Mouse (Mus musculus) hindlimb bud, embryonic 11.5 days (tissue): ENCODE measurements around the gene Dusp9.
A peak's percentile ranks its signal among the peaks of the same experiment; 100 is the strongest.

ENCODE experiments used
- DNase-seq: peaks from one replicate; pipeline ENCODE4 v3.0.0-alpha.2; 2012; ENCODE audit warnings: low read depth, low spot score; ENCODE audit errors: extremely low spot score

Gene Dusp9

DNA sequence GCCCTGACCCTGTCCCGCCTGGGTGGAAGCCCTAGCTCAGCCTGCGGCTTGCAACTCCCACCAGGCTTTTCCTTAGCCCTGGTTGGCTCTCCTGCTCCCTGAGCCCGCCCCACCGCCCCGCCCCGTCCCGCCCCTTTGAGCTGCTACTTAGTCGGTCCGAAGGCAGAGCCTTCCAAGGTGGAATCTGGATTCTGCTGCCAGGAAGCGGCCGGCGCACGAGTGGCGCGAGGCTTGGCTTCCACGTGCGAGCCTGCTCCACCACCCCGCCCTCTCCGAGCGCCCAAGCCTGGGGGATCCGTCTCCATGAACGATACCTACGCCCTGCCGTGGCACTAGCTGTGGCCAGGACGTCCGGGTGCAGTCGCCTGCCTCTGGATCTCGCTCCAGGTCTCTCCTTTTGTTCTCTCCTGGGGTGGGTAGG lies at the start of gene Dusp9:
Gene Dusp9, plus strand, starts transcription at position 165 of the 421 bp plus-strand sequence.
- DNase-seq, result no peak

DNA sequence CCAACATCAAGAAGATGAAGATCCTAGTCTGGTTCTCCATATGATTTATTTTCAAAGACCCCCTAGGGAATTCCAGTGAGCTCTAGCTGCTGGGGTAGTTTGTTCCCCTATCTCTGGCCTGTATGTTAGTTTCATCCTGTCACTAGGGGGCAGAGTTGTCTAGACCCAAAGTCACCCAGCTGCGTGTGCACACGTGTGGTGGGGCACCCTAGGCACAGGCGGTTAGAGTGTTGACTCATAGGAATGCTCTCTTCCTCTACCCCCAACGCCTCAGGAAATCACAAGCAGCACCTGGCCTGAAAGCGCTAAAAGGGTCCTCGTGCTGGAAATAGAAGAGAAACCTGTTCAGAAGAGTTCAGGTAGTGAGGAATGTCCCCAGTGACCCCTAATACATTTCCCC lies 46.0 kb upstream of the Dusp9 start:
- no peak for DNase-seq

DNA sequence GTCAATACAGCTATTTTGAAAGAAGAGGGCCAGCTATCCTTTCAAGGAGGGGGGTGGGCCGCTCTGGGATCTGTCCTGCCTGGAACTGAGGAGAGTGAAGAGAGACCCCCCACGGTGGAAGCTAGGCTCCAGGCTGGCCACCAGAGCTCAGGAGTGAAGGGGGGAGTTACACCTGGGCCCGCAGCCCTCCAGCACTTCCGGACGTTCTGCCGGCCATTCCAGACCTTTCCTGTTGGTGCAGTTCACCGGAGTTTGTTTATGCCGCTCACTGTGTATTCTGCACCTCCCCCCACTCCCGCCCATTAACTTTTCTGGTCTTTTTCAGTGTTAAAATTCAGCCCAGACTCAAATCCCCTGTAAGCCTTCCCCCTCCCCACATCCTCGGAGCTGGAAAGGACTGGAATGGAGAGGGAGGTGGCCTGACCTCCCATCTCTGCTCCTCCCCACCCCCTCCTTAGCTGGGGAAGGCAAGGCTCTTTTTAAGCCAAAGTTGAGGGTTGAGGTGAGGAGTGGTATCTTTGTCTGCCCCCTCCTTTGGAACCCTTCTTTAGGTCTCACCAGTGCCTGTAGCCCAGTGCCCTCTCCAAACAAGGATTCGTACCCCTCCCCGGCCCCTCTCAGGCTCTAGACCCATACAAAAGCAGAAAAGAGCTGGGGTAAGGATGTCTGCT lies 44.6 kb upstream of the Dusp9 start:
- DNase-seq, result no peak

DNA sequence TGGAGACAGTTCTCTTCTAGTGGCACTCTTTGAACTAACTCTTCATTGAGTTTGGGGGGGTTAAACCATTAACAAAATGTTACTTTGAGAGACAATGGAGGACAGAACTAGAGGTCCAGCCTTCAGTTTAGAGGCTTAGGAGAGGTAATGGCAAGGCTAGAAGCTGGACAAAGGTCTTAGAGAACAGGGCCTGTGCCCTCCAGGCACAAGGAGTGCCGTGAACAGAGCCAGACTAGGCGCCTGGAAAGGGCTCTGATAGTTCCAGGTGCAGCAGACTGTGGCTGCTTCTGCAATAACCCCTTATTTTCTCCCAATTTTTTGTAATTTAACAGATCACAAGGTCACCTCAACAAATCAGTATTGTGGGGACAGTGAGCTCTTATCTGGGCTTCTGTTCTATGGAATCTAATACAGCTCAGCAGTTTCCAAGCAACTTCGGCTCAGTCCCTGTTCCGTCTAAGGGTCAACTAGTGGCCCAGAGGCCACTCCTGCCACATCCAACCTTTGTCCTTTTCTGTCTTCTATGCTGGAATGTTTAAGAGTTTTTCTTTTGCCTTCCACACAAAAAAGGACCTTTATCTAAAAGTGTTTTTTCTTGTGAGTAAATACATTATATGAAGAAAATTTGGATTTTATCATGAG lies 43.8 kb upstream of the Dusp9 start:
- no peak for DNase-seq

DNA sequence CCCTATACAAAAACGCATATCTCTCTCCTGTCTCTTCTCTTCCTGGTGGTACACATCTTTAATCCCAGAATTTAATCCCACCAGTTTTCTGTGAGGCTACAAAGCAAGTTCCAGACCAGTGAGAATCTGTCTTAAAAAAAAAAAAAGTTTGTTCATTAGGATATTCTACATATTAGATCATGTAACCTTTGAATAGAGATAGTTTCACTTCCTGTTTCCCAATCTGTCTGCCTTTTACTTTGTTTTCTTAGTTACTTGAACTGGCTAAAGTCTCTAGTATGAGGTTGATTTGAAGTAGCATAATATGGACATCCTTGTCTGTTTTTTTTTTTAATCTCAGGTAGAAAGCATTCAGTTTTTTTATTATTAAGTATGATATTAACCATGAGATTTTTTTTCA lies 37.8 kb upstream of the Dusp9 start:
- DNase-seq, result no peak

DNA sequence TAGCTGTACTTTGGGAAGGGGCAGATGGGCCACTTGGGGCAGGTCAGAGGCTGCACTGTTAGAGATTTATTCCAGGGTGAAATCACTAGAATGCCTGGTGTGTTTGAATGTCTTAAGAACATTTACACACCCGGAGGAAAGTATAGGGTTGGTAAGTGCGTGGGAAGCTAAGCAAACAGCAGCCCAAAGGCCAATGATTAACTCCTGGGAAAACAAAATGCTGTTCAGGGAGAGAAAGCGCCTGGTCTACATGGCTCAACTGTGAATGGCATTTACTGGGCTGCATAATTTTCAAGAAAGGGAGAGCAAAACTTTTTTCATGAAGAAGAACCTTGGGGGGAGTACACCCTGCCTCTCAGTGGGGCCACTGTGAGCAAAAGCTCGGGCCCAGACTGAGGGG lies 25.6 kb upstream of the Dusp9 start:
- DNase-seq, result no peak

DNA sequence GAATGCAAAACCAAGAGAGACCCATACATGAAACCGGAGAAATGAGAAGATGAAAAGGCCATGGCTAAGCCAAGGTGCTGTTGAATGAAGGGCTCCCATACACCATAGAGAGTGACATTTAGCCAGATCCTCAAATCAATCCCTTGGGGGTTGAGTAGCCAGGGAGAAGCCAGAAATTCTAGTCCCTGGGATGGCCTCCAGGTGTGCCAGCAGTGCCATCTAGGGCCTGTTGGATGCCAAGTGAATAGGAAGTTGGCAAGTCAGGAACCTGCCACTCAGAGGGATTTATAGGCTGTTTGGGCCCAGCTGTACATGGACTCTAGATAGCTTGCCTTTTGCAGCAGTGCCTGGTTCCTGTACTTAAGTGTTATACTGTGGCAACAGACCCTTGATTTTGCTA lies 23.3 kb upstream of the Dusp9 start:
- DNase-seq, result no peak

DNA sequence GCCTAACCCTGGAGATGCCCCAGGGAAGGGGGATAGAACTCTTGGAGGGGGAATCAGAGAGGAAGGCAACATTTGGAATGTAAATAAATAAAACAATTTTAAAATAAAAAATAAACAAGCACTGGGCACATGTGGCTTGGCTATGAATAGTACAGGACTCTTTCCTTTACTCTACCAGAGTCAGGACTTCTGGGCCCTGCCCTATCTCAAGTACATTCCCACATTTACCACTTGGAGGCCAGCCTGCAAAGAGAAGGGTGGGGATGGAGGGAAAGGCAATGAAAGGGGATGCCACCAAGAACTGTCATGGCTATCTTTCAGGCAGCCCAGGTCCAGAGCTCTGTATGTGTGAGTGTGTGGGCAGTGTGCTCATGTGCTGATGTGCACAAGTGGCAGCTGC lies 19.8 kb upstream of the Dusp9 start:
- DNase-seq, result no peak

DNA sequence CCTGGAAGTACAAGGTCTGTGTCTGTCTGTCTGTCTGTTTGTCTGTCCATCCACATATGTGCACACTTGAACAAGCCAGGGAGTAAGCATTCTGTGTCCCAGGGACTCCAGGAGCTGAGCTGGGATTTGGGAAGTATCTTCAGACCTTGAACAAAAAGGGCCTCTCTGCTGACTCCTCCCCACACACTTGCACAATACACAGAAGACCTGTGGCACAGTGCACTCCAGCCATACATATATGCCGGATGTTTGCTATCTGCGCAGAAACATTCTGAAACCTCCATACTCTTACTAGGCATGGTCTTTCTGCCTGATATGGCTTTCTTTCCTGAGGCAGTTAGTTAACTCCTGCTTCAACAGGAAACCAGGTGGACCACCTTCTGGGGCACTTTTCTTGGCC lies 19.3 kb upstream of the Dusp9 start:
- no peak for DNase-seq

DNA sequence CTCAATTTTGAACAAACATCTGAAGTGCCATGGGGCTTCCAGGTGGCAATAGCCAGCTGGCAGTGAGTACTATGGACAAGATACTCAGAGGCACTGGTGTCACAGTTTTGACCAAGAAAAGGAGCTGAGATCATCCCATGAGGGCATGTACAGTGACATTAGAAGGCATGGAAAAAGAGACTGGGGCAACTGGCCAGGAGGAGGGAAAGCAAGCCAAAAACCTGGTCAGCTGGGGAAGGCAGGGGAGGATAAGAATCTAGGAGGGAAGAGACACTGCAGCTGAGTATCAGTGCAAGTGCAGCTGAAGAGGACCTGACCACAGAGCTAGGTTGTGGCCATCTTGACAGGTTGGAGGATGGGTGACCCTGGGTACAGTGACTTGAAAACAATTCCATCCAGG lies 12.2 kb upstream of the Dusp9 start:
- no peak for DNase-seq

DNA sequence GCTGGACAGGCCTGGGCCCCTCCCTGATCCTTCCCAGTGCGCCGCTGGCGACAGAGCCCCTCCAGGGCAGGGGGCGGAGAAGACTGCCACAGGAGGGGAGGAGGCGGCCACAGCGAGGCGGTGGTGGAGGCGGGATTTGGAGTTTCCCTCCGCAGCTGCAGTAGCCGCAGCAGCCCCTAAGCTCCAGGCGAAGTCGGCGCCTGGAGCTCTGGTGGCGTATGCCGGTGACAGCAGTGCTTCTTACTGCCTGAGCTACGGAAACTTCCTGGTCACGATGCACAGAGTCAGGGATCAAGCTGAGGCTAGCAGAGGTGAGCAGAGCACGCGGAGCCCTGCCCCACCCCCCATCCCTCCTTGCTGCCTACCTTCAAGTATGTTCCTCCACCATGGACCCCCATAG lies 3.8 kb upstream of the Dusp9 start:
- no peak for DNase-seq

DNA sequence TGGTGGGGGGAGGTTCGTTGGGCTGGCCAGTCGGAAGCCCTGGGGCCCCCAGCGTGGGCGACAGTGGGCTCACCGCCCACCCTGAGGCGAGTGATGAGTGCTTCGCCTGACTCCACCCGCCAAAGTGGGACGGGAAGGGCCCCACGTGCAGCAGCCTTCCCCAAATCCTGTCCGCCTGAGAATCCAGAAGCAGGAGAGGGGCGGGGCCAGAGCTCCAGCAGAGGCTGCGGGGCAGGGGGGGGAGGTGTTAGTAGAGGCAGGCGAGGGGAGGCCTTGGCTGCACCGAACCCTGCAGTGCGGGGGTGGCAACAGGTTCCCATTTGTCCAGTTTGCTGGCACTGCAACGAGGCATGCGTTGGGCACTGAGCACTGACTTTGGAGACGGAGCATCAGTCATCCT lies 1.8 kb upstream of the Dusp9 start:
- no peak for DNase-seq

DNA sequence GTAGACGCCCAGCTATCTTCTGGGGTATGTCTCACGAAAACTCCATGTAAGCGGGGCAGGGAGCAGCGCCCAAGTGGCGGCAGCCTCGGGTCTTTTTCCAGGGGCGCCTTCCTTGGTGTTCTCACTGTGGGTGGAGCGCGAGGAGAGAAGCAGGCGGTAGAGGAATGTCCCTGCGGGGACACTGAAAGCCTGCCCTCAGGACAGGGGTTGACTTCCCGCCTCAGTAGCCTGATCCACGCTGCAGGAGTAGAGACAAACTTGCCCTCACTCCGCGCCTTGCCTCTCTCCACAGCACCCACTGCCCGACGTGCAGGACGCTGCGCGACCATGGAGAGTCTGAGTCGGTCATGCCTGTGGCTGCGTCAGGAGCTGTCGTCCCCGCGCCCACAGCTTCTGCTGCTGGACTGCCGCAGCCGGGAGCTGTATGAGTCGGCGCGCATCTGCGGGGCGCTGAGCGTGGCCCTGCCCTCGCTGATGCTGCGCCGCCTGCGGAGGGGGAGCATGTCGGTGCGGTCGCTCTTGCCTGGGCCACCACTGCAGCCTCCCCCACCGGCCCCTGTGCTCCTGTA lies 766 bp downstream of the Dusp9 start:
- no peak for DNase-seq

DNA sequence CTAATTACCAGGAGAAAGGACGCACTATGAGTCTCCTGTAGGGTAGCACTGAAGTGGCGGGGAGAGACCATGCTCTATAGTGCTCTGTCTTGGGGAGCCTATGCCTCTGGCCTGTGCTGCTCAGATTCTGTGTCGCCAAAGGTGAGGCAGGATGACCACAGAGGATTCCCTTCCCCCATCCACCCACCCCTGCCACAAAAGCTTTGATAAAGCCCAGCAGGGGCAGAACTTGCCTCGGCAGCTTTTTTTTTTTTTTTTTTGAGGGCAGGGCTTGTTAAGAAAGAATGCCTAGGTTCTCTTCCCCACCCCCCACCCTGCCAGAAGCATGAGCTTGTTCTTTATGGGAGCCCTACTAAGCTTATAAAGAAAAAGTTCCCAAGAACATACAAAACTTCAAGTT lies 5.9 kb downstream of the Dusp9 start:
- DNase-seq, result no peak

DNA sequence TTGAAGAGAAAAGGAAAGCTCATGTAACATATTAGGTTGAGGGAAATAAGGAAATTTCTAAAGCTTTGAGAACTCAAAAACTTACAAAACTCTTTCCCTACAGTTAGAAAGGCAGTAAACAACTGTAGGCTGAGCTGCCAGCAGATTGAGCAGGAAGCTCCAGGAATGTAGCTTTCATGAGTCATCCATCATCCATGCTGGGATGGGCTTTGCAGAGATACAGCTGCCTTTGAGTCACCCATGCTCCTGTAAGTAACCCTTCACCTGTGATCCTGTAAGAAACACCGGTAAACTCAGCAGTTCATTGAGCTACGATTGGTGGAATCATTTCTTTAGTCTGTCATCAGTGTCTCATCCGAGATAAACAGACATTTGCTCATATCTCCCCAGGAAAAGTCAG lies 11.7 kb downstream of the Dusp9 start:
- DNase-seq, result no peak

DNA sequence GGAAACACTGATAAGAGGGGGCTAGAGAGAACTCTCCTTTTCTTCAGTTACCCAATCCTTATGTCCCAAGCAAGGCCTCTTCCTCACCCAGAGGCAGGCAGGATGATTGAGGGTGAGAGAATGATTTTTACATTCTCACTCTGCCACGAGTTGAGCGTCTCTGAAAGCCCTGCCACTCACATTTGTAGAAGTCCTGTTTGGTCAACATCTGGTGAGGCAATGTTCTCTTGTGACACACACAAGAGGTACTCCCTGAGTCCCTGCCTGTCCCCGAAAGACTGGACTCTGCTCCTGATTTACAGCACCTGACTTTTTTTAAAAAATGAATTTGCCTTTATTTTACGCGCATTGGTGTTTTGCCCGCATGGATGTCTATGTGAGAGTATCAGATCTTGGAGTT lies 14.2 kb downstream of the Dusp9 start:
- DNase-seq, result no peak

DNA sequence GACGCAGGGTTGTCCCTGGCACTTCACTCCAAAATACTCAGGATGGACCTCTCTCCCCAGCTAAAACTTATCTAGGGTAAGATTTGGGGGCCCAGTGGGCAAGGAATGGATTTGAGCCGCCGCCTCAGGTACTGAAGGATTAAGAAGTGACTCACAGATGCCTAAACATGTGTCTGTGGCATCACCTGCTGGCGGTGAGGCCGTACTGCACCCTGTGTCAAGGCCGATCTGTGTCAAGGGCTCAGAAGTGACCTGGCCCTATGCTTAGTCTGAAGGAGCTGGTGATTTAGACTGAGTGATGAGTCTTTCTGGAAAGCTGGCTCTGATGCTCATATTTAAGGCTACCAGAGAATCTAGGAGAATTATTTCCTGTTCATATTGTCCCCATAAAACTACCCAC lies 15.0 kb downstream of the Dusp9 start:
- peak; percentile 24 for DNase-seq

DNA sequence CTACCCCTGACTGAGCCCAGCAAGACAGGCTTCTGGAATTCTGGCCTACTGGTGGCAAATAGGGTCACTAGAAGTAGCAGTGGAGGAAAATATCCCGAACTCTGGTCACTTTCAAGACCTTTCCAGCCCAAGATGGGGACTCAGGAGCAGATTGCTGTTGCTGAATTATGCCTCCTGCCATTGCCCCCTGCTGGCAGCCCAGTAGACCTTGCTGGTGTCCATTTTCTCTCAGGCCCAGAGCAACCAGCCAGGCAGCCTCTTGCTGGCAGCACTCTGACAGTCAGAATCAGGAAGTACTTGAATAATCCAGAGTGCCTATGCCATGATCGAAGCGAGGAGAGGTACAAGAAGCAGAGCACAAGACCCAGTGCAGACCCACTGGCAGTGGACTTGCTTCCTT lies 16.3 kb downstream of the Dusp9 start:
- DNase-seq, result no peak

DNA sequence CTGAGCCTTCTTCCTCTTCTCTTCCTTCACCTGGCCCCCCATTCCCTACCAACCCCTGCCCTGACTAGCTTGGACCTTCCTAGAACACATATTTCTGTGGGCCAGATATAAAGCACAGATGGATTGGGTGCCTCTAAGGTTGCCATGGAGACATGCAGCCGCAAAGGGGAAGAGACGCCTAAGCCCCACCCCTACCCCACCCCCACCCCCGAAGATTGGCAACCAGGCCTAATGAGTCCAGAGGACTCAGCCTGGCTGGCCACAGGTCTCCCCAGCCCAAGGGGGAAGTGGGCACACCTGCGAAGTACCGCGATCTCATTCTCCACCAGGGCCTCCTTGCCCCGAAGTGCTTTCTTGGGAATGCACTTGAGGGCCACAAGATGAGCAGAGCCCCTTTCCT lies 19.2 kb downstream of the Dusp9 start:
- DNase-seq, result no peak

DNA sequence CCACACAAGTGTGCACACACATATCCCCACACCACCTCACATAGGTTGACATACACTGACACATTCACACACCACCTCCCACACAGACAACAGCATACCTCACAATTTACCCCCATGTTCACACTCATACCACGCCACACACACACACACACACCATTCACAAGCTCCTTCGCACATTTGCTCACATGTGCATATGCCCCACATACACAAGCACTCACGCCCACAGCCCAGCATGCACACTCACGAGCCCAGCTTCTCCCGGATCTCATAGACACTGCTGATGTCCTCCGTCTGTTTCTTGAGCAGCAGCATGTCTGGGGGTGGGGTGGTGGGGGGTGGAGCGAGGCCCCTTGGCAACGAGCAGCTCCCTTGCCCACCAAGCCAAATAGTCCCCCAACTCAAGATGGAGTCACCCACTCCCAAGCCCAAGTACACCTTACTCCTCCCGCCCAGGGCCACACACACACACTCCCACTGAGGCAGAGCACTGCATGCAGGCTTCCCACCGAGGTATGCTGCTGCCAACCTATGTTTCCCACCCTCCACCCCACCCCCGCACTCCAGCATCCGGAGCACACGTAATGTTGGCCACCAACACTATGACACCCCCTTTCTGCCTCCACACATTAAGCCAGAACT lies 19.8 kb downstream of the Dusp9 start:
- DNase-seq, result no peak

DNA sequence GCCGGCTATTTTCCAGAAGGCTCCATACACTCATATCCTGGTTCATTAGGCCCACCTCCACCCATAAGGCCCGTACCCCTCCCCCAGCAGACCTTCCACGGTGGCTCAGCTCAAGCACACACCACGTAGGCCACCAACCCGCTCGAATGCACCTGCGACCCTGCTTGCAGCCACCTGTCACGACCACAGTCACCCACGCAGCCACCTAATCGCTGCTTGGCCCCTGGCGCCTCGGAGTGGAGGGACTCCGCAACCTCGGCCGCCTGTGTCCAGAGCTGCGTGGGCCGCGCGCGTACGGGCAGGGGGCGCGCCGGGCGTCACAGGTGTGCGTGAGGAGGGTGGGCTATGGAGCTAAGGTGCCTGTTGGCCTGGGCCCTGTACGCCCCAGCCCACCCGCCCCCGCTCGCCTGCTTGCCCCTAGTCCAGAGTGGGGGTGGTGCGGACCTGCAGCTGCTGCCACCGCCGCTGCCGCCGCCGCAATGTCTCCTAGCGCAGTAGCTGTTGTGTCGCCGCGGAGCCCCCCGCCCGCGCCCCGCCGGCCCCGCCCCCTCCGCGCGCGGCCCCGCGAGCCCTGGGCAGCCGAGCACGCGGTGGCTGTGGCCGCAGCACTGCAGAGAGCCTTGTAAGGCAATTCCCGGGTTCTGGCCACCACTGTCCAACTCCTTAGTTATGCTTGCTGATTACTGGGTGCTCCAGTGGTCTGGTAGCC lies 20.5 kb downstream of the Dusp9 start, which contains the start of gene Pnck:
Gene Pnck, minus strand, starts transcription at position 543 of the 709 bp plus-strand sequence.
- DNase-seq, result no peak

DNA sequence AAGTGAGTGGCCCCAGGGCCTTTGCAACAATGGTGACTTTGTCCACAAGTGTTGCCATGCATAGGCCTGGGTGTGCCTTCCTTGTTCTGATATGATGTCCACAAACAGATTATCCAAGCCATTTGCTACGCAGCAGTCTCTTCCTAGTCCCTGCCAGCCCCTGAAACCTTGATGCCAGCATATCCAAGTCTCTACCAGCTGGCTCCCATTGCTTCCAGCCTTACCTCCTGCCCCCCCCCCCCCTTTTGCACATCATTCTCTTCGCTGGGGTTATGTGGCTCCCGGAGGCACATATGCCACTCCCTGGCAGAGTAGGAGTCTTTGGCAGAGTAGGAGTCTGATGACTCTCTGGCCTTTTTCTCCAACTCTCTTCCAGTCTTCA lies 21.1 kb downstream of the Dusp9 start:
- no peak for DNase-seq
